Mouse (Mus musculus): ENCODE results near the gene Tdrd9.

Tdrd9 gene

GRCm38 (mm10) chr12:111963339-111963738 lies 8.0 kb upstream of the Tdrd9 start:
- WGBS, result 67% methylated on average over 5 of the region's 5 CpGs

- WGBS, result under 1% methylated on average over 37 of the region's 37 CpGs
These were observed 4.6 kb upstream of the Tdrd9 start, which contains the start of gene Atp5mpl for GRCm38 (mm10) chr12:111966683-111967173. Gene Atp5mpl (minus strand): TSS chr12:111966977.

GRCm38 (mm10) chr12:111970085-111970484 lies 1.3 kb upstream of the Tdrd9 start:
- 80% methylated on average over 4 of the region's 4 CpGs for WGBS

- WGBS, result 88% methylated on average over 10 of the region's 10 CpGs
These were observed 1.1 kb downstream of the Tdrd9 start for GRCm38 (mm10) chr12:111972504-111972903.

- WGBS, result 82% methylated on average over 6 of the region's 6 CpGs
These were observed 3.2 kb downstream of the Tdrd9 start for GRCm38 (mm10) chr12:111974578-111974977.

- 31% methylated on average over 6 of the region's 6 CpGs for WGBS
These were observed 5.8 kb downstream of the Tdrd9 start for GRCm38 (mm10) chr12:111977138-111977537.

GRCm38 (mm10) chr12:111978274-111978673 lies 6.9 kb downstream of the Tdrd9 start:
- WGBS, result 76% methylated on average over 6 of the region's 6 CpGs

- 42% methylated on average over 6 of the region's 6 CpGs for WGBS
These were observed 9.6 kb downstream of the Tdrd9 start, which contains the start of gene Rd3l for GRCm38 (mm10) chr12:111980887-111981367. Gene Rd3l (minus strand): TSS chr12:111981317.

GRCm38 (mm10) chr12:111981831-111982230 lies 10.5 kb downstream of the Tdrd9 start:
- 84% methylated on average over 8 of the region's 8 CpGs for WGBS

- WGBS, result 83% methylated on average over 2 of the region's 2 CpGs
These were observed 11.8 kb downstream of the Tdrd9 start for GRCm38 (mm10) chr12:111983165-111983564.

GRCm38 (mm10) chr12:111986756-111987155 lies 15.4 kb downstream of the Tdrd9 start:
- WGBS, result 50% methylated on average over 9 of the region's 9 CpGs

- WGBS, result 91% methylated on average over 5 of the region's 5 CpGs
These were observed 21.3 kb downstream of the Tdrd9 start for GRCm38 (mm10) chr12:111992626-111993025.

- WGBS, result 95% methylated on average over 2 of the region's 2 CpGs
These were observed 23.8 kb downstream of the Tdrd9 start for GRCm38 (mm10) chr12:111995161-111995560.

GRCm38 (mm10) chr12:111999735-112000134 lies 28.4 kb downstream of the Tdrd9 start:
- 97% methylated on average over 7 of the region's 7 CpGs for WGBS

GRCm38 (mm10) chr12:112001223-112001622 lies 29.9 kb downstream of the Tdrd9 start:
- 17% methylated on average over 8 of the region's 8 CpGs for WGBS

- WGBS, result 31% methylated on average over 12 of the region's 12 CpGs
These were observed 41.3 kb downstream of the Tdrd9 start for GRCm38 (mm10) chr12:112012511-112013270.

- WGBS, result 61% methylated on average over 14 of the region's 14 CpGs
These were observed 42.0 kb downstream of the Tdrd9 start for GRCm38 (mm10) chr12:112013271-112013801.

GRCm38 (mm10) chr12:112016346-112016745 lies 45.0 kb downstream of the Tdrd9 start:
- 80% methylated on average over 4 of the region's 4 CpGs for WGBS

- WGBS, result 79% methylated on average over 2 of the region's 2 CpGs
These were observed 51.9 kb downstream of the Tdrd9 start for GRCm38 (mm10) chr12:112023306-112023705.

GRCm38 (mm10) chr12:112024581-112025310 lies 53.4 kb downstream of the Tdrd9 start:
- 82% methylated on average over 17 of the region's 17 CpGs for WGBS

GRCm38 (mm10) chr12:112025457-112025856 lies 54.1 kb downstream of the Tdrd9 start:
- 83% methylated on average over 13 of the region's 13 CpGs for WGBS

Measured in cerebral cortex, adult 2 months (tissue).